Mouse (Mus musculus) right cerebral cortex, postnatal 10 days (tissue): ENCODE data around the gene Anks1b.

Source experiments
- DNase-seq, 2 experiments: peaks; one replicate each; pipeline ENCODE4 v3.0.0; 2021; ENCODE audit warnings: low spot score in 2 of 2

Gene Anks1b

GRCm38 (mm10) chr10:90144444-90144843 lies 271.1 kb downstream of the Anks1b start:
- DNase-seq, result no peak

DNA sequence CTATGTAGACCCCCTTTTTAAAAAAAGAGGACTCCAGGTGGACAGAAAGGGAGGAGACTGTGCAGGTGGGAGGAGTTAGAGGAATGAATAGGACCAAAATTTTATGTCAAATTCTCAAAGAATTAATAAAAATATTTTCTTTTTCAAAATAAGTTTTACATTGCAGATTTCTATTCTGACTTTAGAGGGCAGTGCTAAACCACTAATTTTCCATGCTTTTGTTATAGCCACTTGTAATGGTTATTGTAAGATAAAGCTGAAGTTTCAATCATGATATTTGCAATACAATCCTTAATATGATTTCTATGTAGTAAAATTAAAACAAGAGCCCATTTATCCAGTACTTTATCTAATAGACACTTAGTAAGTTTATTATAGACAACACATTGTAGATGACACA lies 278.2 kb downstream of the Anks1b start:
- no peak for DNase-seq

GRCm38 (mm10) chr10:90169941-90170580 lies 296.8 kb downstream of the Anks1b start:
- DNase-seq, result no peak

DNA sequence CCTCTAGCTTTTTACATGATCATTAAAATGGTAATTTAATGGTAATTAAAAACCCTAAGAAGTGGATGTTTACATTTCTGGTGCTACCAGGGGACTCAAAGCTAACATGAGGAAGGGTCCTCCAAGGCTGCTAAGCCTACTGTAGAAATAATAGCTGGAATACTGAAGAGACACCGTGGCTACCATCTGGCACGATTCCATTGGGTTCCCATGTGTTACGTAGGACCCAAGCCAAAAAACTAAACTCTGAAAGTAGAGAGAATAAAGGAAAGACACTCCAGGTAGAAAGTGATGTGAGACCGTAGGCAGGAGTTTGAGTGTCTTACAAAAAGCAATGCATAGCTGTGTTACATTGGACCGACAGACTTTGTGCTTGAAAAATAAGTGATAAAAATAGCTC lies 317.1 kb downstream of the Anks1b start:
- DNase-seq, result no peak

DNA sequence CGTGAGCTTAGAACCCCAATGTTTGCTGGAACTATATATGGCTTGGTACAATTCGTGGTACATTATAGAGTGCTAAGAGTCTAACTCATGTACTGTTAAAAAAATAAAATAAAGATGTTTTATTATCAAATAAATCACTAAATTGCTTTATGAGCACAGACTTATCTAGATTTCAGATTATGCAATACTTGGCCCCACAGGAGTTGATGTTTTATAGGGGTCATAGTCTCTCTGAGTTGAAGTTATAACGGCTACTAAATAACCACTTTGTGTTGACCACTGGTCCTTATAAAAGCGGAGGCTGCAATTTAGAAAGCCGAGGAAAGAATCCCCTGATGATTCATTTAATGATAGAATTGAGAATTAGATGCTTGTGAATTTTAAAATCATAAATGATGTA lies 323.6 kb downstream of the Anks1b start:
- DNase-seq, result no peak

DNA sequence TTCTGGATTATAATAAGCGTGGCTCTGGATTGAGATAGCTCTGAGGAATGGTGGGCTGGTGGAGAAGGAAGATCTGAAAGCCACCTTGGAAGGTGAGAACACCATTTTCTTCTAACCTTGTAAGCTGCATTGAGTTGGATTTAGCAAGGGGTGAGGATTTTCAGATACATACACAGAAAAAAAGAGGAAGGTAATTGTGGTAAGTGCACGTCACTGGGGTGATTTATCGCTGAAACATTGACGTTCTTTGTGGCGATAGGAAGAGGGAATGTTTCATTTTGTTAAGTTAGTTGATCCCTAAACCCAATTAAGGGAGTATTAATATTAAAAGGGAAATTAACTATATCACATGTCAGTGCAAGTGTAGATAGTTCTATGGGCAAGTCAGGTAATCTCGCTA lies 336.7 kb downstream of the Anks1b start:
- no peak for DNase-seq

- DNase-seq, result no peak
Observed at GRCm38 (mm10) chr10:90220470-90220869, 347.2 kb downstream of the Anks1b start.

GRCm38 (mm10) chr10:90222793-90223495 lies 349.6 kb downstream of the Anks1b start:
- no peak for DNase-seq

GRCm38 (mm10) chr10:90235273-90235672 lies 362.0 kb downstream of the Anks1b start:
- no peak for DNase-seq

DNA sequence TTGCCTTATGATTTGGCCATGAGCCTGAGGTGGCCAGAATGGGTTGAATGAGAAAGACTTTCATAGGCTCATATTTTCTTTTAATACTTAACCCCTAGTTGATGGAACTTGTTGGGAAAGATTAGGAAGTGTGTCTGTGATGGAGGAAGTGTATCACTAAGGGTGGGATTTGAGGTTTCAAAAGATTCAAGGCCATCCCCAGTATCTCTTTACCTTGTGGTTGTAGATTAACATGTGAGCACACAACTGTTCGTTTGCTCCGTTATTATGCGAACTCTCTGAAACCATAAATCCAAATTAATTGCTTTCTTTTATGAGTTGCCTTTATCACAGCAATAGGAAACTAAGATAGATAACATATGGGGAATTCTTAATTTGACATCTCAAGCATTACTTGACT lies 364.0 kb downstream of the Anks1b start:
- DNase-seq, result no peak

- no peak for DNase-seq
Observed at GRCm38 (mm10) chr10:90258944-90259714, 385.8 kb downstream of the Anks1b start.

GRCm38 (mm10) chr10:90271321-90271720 lies 398.0 kb downstream of the Anks1b start:
- DNase-seq, result no peak

DNA sequence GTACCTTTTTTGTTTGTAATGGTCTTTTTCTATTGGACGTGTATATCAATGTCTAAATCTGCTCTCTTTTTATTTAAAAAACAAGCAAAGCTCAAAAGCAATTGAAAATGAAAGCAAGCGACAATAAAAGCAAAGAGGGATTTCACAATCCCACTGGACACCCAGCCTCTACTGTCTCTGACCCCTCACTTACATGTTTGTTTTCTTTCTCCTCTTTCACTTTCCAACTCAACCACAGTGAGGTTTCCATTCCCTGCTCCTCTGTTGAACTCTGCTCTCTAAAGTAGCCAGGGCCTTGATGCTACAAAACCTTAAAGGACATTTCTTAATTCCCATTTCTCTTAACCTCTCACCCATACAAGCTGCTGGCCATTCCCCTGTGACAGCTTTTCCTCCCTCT lies 400.0 kb downstream of the Anks1b start:
- no peak for DNase-seq

GRCm38 (mm10) chr10:90286589-90286988 lies 413.3 kb downstream of the Anks1b start:
- DNase-seq, result no peak

DNA sequence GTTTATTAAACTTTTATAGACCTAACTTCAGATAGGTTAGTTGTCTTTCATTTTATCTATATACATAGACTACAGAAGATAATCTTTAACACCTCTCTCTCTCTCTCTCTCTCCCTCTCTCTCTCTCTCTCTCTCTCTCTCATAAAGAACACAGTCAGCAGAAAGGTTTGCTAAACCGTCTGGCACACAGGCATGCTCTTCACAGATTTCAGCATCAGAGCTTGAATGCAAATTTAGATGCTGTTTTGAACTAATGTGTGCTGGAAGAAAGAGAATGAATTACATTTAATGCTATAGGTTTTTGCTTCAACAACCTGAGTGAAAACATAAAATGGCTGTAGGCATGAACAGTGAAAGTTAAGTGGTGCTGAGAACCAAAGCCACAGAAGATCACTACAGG lies 429.9 kb downstream of the Anks1b start:
- DNase-seq, result no peak

DNA sequence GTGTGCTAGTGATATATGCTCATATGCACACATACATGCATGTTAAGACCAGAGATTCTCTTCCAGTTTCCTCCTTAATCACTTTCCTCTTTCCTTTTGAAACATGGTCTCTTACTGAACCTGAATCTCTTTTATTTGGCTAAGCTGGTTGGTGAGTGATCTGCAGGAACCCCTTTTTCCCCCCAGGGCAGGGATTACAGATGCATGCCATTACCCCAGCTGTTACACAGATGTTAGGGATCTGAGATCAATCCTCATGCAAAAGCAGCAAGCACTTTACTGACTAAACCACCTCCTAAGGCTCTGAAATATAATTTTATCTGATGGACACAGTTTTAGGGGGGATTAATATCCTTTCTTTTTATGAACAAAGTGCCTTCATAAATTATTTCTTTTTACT lies 432.8 kb downstream of the Anks1b start:
- no peak for DNase-seq

DNA sequence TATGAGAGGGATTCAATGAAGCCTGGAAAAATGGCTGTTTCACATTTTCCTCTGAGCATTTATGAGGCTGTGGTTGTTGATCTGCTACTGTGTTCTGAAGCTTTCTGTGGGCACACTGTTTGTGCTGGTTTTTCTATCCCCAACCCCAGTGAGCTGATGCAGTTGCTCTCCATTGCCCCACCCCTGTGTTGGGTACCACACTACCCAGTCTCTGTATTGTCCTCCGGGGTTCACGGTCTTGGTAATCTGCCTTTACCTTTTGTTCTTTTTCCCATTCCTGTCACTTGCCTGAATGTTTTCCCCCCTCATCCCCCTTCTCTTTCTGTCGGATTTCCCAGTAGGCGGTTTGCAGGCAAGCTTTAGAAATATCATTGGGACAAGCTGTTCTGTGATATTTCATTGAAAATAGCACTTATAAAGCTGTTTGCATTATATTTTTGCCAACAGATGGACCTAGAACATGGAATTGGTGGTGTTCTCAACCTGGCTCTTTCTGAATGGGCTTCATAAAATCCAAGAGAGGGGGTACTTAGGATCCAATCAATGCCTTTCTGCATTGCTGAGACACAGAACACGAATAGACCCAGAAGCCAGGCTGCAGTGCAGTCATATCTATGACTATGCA lies 434.7 kb downstream of the Anks1b start:
- DNase-seq, result peak; percentile 37 to 48

- no peak for DNase-seq
Observed at GRCm38 (mm10) chr10:90329781-90330180, 456.5 kb downstream of the Anks1b start.

- no peak for DNase-seq
Observed at GRCm38 (mm10) chr10:90345394-90345793, 472.1 kb downstream of the Anks1b start.

DNA sequence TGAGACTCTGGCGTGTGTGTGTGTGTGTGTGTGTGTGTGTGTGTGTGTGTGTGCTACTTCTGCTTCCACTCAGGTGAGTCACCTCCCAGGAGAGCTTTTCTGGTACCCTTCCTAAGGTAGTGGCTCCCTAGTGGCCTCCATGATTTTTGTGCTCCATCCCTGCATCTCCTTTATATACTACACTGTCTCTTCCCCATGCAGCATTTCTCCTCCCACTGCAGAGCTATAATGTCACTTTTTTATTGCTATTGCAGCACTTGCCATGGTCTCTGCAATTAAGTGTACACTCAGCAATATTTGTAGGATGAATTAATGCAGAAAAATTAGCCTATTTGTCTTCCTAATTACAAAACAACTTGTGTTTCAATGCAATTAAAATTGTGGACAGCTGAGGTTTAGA lies 482.9 kb downstream of the Anks1b start:
- DNase-seq, result no peak

GRCm38 (mm10) chr10:90357169-90357907 lies 484.0 kb downstream of the Anks1b start:
- no peak for DNase-seq

DNA sequence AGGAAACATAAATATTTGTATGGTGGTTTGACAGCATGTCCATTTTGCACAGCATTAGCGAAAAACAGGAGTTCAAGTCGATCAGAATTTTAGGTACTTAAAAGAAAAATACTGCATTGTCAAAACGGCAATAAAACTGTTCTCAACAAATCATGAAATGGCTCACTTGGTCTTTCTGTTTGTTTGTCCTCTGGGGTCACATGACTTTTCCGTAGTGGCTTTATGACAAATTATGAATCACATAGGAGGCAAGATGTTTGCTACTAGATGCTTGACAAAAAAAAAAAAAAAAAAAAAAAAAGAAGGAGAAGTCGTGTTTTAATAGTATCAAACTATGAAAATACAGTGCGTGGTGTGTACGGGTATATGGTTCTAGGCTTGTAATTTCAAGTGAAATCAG lies 495.7 kb downstream of the Anks1b start:
- no peak for DNase-seq
